8 mouse cellular contexts compared by ENCODE assay signal in the genomic region with DNA sequence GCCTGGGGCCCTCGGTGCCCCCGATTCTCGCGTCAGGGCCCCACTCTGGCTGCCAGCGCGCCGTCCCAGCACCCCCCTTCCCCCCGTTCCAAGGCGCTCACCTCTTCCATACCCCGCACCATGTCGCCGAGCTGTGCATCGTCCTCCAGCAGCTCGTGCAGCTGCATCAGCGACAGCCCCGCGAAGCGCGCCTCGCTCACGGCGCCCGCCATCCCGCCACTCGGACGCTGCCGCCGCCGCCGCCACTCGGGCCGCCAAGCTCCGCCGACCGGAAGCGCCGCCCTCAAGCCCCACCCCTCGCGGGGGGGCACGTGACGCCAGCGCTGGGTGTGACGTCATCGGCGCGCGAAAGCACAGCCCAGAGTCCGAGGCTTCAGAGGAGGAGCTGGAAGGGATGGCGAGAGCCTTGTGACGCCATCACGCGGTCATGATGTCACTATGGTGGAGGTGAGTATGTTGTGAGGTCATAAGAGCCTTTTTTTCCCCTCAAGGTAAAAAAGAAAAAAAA. TPM values are rescaled to one million over a fixed set of nuclear protein-coding genes. Genes with fewer than 3 reads are reported as not detected.
A peak's percentile ranks its signal among the peaks of the same experiment; 100 is the strongest.
DNase-seq lines count a peak whose midpoint lies in the region; ATAC-seq lines count a peak whose summit lies in the region.

A gene (minus strand): TSS at position 270 of the 508 bp plus-strand sequence.

- no peaks in the 10 kb centered on the region; the same call in 1 of the 2 replicates for H3K36me3 ChIP-seq in hindbrain, embryonic 14.5 days (replicated peaks; ENCODE audit: control insufficient read depth, insufficient read depth)

- ATAC-seq in hindbrain, embryonic 14.5 days (ENCODE audit: low FRiP score) = peak; percentile 75

- peak within 1 kb of the TSS; percentile 96 for H3K4me3 ChIP-seq in hindbrain, embryonic 14.5 days (replicated peaks; ENCODE audit: low read length)

- H3K27ac ChIP-seq in hindbrain, embryonic 14.5 days = peak within 1 kb of the TSS; percentile 97

- WGBS in hindbrain, embryonic 14.5 days = under 1% methylated on average over 52 of the region's 52 CpGs

- peak within 1 kb of the TSS; percentile 86 for H3K4me2 ChIP-seq in hindbrain, embryonic 14.5 days (replicated peaks)

- H3K9me3 ChIP-seq in hindbrain, embryonic 14.5 days (ENCODE audit: control insufficient read depth, low read length) = no peaks in the 10 kb centered on the region

- H3K9ac ChIP-seq in hindbrain, embryonic 14.5 days = peak within 1 kb of the TSS; percentile 99

- peaks cover 33% of the 10 kb centered on the region for H3K4me1 ChIP-seq in hindbrain, embryonic 14.5 days (replicated peaks; ENCODE audit: control insufficient read depth, insufficient read depth, low read length)

- H3K27me3 ChIP-seq in hindbrain, embryonic 14.5 days (ENCODE audit: control insufficient read depth, insufficient read depth, low read length) = no peaks in the 10 kb centered on the region

- peak; percentile 78 for DNase-seq in WW6 (ENCODE audit: low read depth, low spot score)
- peak; percentile 91 to 94 for DNase-seq in cerebellum, postnatal 36 days
- DNase-seq in frontal cortex, postnatal 36 days (ENCODE audit: low spot score in 2 of 2) = peak; percentile 88 to 92
- peak; percentile 97 for DNase-seq in hindbrain, embryonic 14.5 days (ENCODE audit: low spot score)
- peak; percentile 92 for DNase-seq in layer of hippocampus, postnatal 25 days (ENCODE audit: extremely low spot score in 1 of 2, low spot score in 1 of 2)
- DNase-seq in lung, postnatal 14 days = peak; percentile 92
- DNase-seq in ovary, postnatal 36 days (ENCODE audit: low spot score) = peak; percentile 87
- peak; percentile 91 for DNase-seq in thymus, postnatal 25 days

RNA-seq across cellular contexts. Expression of the gene that starts here (rescaled TPM):
- polyA plus RNA-seq in hindbrain, embryonic 14.5 days (2014; fragmentation: Nextera tagmentation; extraction: Ambion mirVana) = 59.5 and 61.7 TPM in 2 replicates
- total RNA-seq in layer of hippocampus, postnatal 25 days (2021) = 10 to 100 TPM; 41.2 to 47.2 TPM

Comparison
In these comparisons a context has a peak if more than half of its experiments do, and no peak if none do; other contexts are left out.
1. Peak in every context shown above with its lines: DNase-seq, ATAC-seq, H3K4me3 ChIP-seq and H3K27ac ChIP-seq.